Mouse (Mus musculus) cortical plate, adult 2 months (tissue): ENCODE data around the gene Ttll13. TPM values are rescaled to one million over a fixed set of nuclear protein-coding genes. Genes with fewer than 3 reads are reported as not detected.
A peak's percentile ranks its signal among the peaks of the same experiment; 100 is the strongest.

Source experiments
- H3K27ac ChIP-seq: fragments of 200-500 bp; 2 replicates; pipeline ENCODE4 v1.5.1; 2012; ENCODE audit warnings: low read length, control low read depth, inconsistent platforms; ENCODE audit not compliant: insufficient read depth
- H3K4me1 ChIP-seq: fragments of 200-500 bp; 2 replicates; pipeline ENCODE4 v1.6.1; 2011; ENCODE audit warnings: low read length; ENCODE audit not compliant: control insufficient read depth, insufficient read depth
- H3K4me3 ChIP-seq: fragments of 200-500 bp; 2 replicates; pipeline ENCODE4 v1.5.1; 2011; ENCODE audit warnings: mild to moderate bottlenecking, low read length, control low read depth; ENCODE audit not compliant: insufficient read depth
- CTCF ChIP-seq: fragments of 200-500 bp; IDR thresholded peaks from 2 replicates; pipeline ENCODE4 v1.5.1; 2011; ENCODE audit warnings: mild to moderate bottlenecking, control low read depth, low read length; ENCODE audit not compliant: insufficient read depth; ENCODE audit errors: extremely low read depth
- POLR2A ChIP-seq: fragments of 200-500 bp; IDR thresholded peaks from 2 replicates; pipeline ENCODE4 v1.6.1; 2011; ENCODE audit warnings: mild to moderate bottlenecking, low read length, control low read depth; ENCODE audit not compliant: insufficient read depth; ENCODE audit errors: extremely low read depth
- polyA plus RNA-seq: library from polyadenylated mRNA; depleted of rRNA; stranded (reverse); fragments of >200 nt; gene quantifications from 2 replicates; pipeline ENCODE4 v1.2.3, GENCODE M21; 2012

Gene Ttll13
- polyA plus RNA-seq, 1 experiment, result 0.98 TPM

- no peak for TF ChIP-seq CTCF
- TF ChIP-seq POLR2A, result no peak
- H3K4me3 ChIP-seq, result no peak overlapping the region
- H3K27ac ChIP-seq, result no peak overlapping the region
- no peaks in the 10 kb centered on the region; the same call in 1 of the 2 replicates for H3K4me1 ChIP-seq
Measured at GRCm38 (mm10) chr7:80230196-80230595, 16.0 kb upstream of the Ttll13 start.

GRCm38 (mm10) chr7:80231971-80232488, 14.1 kb upstream of the Ttll13 start:
- H3K4me1 ChIP-seq, result no peaks in the 10 kb centered on the region; the same call in 1 of the 2 replicates
- peak overlapping the region; percentile 66 for H3K4me3 ChIP-seq
- no peak for TF ChIP-seq CTCF
- TF ChIP-seq POLR2A, result no peak
- H3K27ac ChIP-seq, result no peak overlapping the region

GRCm38 (mm10) chr7:80232489-80233029, 13.6 kb upstream of the Ttll13 start, which contains the start of the genes Cib1 and Gdpgp1:
Cib1 (minus strand) TSS chr7:80232813.
Gdpgp1 (plus strand) TSS chr7:80232865.
- H3K27ac ChIP-seq, result no peak within 1 kb of the TSS
- TF ChIP-seq CTCF, result no peak
- peak; percentile 94 for TF ChIP-seq POLR2A
- H3K4me3 ChIP-seq, result peak within 1 kb of the TSS; percentile 66
- no peaks in the 10 kb centered on the region; the same call in 1 of the 2 replicates for H3K4me1 ChIP-seq

GRCm38 (mm10) chr7:80233799-80234198, 12.4 kb upstream of the Ttll13 start:
- no peaks in the 10 kb centered on the region; the same call in 1 of the 2 replicates for H3K4me1 ChIP-seq
- no peak overlapping the region for H3K27ac ChIP-seq
- no peak for TF ChIP-seq CTCF
- TF ChIP-seq POLR2A, result no peak
- H3K4me3 ChIP-seq, result peak overlapping the region; percentile 31; the same call in 1 of the 2 replicates

GRCm38 (mm10) chr7:80238542-80238941, 7.6 kb upstream of the Ttll13 start:
- no peak for TF ChIP-seq CTCF
- TF ChIP-seq POLR2A, result no peak
- H3K4me3 ChIP-seq, result no peak overlapping the region
- H3K4me1 ChIP-seq, result no peaks in the 10 kb centered on the region; the same call in 1 of the 2 replicates
- H3K27ac ChIP-seq, result no peak overlapping the region

- Histone ChIP-seq H3K27ac (no peak overlapping the region), H3K4me1 (no peaks in the 10 kb centered on the region), H3K4me3 (no peak overlapping the region)
- no peak for TF ChIP-seq POLR2A
Measured at GRCm38 (mm10) chr7:80241661-80242060, 4.5 kb upstream of the Ttll13 start.

GRCm38 (mm10) chr7:80244851-80245250, 1.3 kb upstream of the Ttll13 start:
- Histone ChIP-seq H3K4me1 (no peaks in the 10 kb centered on the region), H3K4me3 (no peak overlapping the region), H3K27ac (no peak overlapping the region)
- no peak for TF ChIP-seq POLR2A
- TF ChIP-seq CTCF, result no peak

- no peak for TF ChIP-seq POLR2A
- no peak for TF ChIP-seq CTCF
- Histone ChIP-seq H3K27ac (no peak overlapping the region), H3K4me3 (peak overlapping the region; percentile 50; the same call in 1 of the 2 replicates)
Measured at GRCm38 (mm10) chr7:80246859-80247258, 683 bp downstream of the Ttll13 start.

GRCm38 (mm10) chr7:80252437-80252836, 6.3 kb downstream of the Ttll13 start:
- TF ChIP-seq CTCF (no peak), POLR2A (no peak)
- no peak overlapping the region for H3K4me3 ChIP-seq
- no peaks in the 10 kb centered on the region for H3K4me1 ChIP-seq
- H3K27ac ChIP-seq, result no peak overlapping the region

More at GRCm38 (mm10) chr7:80246859-80247258, 683 bp downstream of the Ttll13 start:
- H3K4me1 ChIP-seq, result no peaks in the 10 kb centered on the region

GRCm38 (mm10) chr7:80252886-80253285, 6.7 kb downstream of the Ttll13 start:
- Histone ChIP-seq H3K4me3 (no peak overlapping the region), H3K27ac (no peak overlapping the region), H3K4me1 (no peaks in the 10 kb centered on the region)
- no peak for TF ChIP-seq POLR2A
- no peak for TF ChIP-seq CTCF
